Mouse (Mus musculus): Measurements from ENCODE around the gene Arfgap3.
"Not testable (repeated sequence)": the region's sequence is repeated elsewhere in the genome, so short reads cannot be mapped to it uniquely, and the experiment has no call there.

Arfgap3 gene

GRCm38 (mm10) chr15:83294954-83295353, 55.1 kb downstream of the Arfgap3 start:
- no peak for DNase-seq (ENCODE audit: low spot score)

- no peak for DNase-seq (ENCODE audit: low spot score)
Measured at GRCm38 (mm10) chr15:83293706-83294645, 56.1 kb downstream of the Arfgap3 start.

GRCm38 (mm10) chr15:83293144-83293543, 56.9 kb downstream of the Arfgap3 start:
- no peak for DNase-seq (ENCODE audit: low spot score)

GRCm38 (mm10) chr15:83292261-83293056, 57.6 kb downstream of the Arfgap3 start:
- no peak for DNase-seq (ENCODE audit: low spot score)

DNA sequence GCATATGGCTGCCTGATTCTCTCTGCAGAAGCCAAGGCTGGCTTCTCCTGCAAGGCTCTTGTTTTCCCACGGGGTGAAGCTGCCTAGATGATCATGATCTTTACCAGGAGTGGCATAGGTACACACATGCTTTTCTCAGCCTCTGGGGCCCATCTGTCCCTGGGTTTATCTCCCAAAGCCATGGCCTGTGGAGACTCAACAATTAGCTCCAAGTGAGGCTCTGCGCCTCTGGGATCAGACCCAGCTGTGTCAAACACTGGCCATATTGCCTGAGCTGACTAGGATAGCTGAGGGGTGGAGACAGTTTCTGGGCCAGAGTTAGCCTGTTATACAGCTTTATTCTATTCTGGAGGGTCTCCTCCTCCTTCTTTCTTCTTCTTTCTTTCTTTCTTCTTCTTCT, 59.1 kb downstream of the Arfgap3 start:
- DNase-seq (ENCODE audit: low spot score) = no peak

GRCm38 (mm10) chr15:83284828-83285227, 65.2 kb downstream of the Arfgap3 start:
- no peak for DNase-seq (ENCODE audit: low spot score)

DNA sequence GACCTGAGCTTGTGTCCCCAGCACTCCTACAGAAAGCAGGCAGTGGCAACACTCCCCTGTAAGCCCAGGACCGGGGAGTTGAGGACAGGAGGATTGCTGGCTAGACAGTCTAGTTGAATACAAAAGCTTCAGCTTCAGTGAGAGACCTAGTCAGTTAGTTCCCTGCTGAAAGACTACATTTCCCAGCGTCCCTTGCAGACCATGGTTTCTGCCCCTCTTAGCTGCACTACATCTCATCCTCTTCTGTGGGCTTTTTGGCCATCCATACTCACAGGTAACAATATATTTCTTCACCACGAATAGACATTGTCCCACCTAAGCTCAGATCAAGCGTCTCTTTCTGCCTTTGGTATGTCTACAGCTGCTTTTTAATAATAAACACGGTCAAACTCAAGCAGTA, 67.7 kb downstream of the Arfgap3 start:
- no peak for DNase-seq (ENCODE audit: low spot score)

- DNase-seq (ENCODE audit: low spot score) = no peak
Measured at GRCm38 (mm10) chr15:83281303-83281702, 68.7 kb downstream of the Arfgap3 start.

- no peak for DNase-seq (ENCODE audit: low spot score)
Measured at GRCm38 (mm10) chr15:83278579-83278978, 71.5 kb downstream of the Arfgap3 start.

- no peak for DNase-seq (ENCODE audit: low spot score)
Measured at GRCm38 (mm10) chr15:83277451-83277850, 72.6 kb downstream of the Arfgap3 start.

DNA sequence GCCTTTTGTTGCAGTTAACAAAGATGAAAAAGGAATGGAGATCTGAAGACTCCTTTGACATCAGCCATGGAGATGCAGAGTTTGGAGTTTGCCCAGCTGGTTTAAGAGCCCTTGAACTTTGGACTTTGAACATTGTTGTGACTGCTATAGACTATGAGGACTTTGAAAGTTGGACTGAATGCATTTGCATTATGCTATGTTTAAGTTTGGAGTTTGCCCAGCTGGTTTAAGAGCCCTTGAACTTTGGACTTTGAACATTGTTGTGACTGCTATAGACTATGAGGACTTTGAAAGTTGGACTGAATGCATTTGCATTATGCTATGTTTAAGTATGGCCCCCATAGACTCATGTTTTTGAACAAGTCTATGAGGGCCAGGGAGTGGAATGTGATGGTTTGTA, 75.8 kb downstream of the Arfgap3 start:
- not testable (repeated sequence) for DNase-seq (ENCODE audit: low spot score)

DNA sequence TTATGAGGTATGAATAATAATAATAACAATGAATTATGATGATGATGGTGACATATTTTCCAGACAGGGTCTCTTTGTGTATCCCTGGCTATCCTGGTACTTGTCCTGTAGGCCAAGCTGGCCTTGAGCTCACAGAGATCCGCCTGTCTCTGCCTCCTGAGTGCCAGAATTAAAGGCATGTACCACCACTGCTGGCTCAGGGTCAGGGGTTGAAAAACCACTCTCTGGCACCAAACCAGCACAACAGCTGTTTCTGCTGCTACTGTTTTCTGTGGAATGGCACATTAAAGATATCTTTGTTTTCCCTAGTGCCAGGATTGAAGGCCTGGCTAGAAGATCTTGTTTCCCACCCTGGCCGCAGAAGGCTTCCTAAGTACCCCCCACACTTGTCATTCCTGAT, 77.0 kb downstream of the Arfgap3 start:
- DNase-seq (ENCODE audit: low spot score) = no peak

DNA sequence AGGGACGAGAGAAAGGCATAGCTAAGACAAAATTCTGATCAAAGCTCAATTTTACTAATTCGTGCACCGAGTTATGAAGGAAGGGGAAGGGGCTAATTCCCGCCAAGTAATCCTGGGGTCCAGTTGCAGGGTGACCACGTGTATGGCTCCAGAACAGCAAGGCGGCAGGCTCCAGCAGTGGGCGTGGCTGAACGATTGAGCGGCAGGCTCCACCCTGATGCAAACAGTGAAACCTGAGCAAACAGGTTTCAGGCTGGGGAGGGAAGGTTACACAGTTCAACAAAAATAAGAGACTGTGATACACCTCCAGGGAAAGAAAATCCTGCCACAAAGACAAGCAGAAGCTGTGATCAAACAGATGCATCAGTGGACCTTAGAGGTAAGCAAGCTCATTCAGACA, 78.8 kb downstream of the Arfgap3 start:
- DNase-seq (ENCODE audit: low spot score) = not testable (repeated sequence)

GRCm38 (mm10) chr15:83269985-83270384, 80.1 kb downstream of the Arfgap3 start:
- DNase-seq (ENCODE audit: low spot score) = not testable (repeated sequence)

DNA sequence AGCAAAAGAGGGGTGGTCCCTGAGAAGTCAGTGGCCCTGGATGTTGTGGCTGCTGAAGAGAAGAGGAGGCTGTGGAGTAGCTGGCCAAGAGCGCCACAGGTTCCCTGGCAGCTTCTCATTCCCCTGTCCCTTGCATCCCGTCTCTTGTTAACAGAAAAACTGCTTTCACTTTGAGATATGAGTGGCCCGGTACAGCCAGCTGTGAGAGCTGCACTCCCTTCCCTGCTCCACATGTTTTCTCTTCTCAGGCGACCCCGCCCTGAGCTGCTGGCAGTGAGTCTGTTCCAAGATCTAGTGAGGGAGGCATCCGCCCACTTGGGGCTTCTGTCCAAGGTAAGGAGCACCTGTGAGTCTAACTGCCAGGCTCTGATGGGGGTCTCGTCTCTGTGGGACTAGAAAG, 81.6 kb downstream of the Arfgap3 start:
- DNase-seq (ENCODE audit: low spot score) = not testable (repeated sequence)

GRCm38 (mm10) chr15:83265269-83265668, 84.8 kb downstream of the Arfgap3 start:
- no peak for DNase-seq (ENCODE audit: low spot score)

GRCm38 (mm10) chr15:83263405-83263804, 86.6 kb downstream of the Arfgap3 start:
- DNase-seq (ENCODE audit: low spot score) = no peak

DNA sequence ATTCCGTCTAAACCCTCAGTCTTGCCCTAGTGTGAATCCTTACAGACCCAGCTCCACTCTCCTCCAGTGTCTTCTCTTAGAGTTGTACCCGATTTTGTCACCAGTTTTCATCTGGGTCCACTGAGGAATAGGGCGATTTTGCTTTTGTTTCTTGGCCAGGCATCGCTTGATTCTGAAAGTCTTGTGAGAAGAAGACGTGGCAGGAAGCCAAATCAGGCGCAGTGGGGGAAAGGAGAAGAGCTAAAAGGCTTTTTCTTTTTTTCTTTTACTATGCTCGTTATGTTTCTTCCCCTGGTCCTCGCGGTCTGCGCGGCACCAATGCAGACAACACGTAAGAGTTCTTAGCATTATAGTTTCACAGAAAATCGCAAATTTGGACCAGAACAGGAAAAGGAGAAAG, 92.1 kb downstream of the Arfgap3 start:
- no peak for DNase-seq (ENCODE audit: low spot score)

DNA sequence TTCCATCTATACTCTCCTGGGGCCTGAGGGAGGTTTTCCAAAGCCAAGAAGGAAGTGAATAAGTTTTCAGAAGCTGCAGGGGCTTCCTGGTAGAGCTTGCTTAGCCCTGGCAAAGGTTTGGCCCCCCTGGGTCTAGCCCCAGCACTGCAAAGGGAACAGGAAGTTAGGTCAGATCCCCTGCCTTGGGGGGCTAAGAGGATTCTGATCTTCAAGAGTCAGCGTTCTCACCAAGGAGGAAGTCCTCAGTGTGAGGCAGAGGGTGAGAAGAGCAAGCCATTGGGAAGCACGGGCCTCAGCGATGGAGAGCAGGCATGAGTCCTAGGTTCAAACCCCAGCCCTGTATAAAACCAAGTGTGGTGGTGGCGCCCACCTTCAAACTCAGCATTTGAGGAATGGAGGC, 93.6 kb downstream of the Arfgap3 start:
- DNase-seq (ENCODE audit: low spot score) = no peak

GRCm38 (mm10) chr15:83255944-83256343, 94.1 kb downstream of the Arfgap3 start:
- DNase-seq (ENCODE audit: low spot score) = no peak

GRCm38 (mm10) chr15:83255191-83255782, 94.8 kb downstream of the Arfgap3 start:
- DNase-seq (ENCODE audit: low spot score) = no peak

- DNase-seq (ENCODE audit: low spot score) = peak; percentile 5
Measured at GRCm38 (mm10) chr15:83254372-83255070, 95.5 kb downstream of the Arfgap3 start.
